8 mouse cellular contexts compared by ENCODE assay signal in the genomic region with DNA sequence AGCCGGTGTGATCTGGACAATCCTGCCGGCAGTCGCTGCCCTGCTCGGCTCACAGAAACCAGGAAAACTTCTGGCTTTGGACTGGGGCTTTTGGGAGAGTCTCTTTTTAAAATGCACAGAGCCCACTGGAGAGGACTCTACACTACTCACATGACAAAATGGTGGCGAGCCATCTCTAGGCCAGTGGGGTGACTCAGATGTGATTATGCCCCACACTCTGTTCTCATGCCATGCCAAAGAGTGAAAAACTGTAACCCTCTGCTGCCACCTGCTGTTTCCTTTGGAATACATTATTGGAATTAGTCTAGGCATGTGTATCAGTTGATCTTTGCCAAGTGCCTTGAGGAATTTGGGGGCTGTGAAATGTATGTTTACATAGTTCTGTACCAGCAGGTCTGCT. TPM values are rescaled to one million over a fixed set of nuclear protein-coding genes. Genes with fewer than 3 reads are reported as not detected.
DNase-seq lines count a peak whose midpoint lies in the region; ATAC-seq and TF ChIP-seq lines count a peak whose summit lies in the region.

No protein-coding gene starts in this region.

- no peaks in the 10 kb centered on the region for H3K27me3 ChIP-seq in CH12.LX (replicated peaks)
- H3K27me3 ChIP-seq in forebrain, embryonic 11.5 days (ENCODE audit: control insufficient read depth, insufficient read depth, low read length), result no peaks in the 10 kb centered on the region

- WGBS in forebrain, embryonic 11.5 days, result 75% methylated on average over 5 of the region's 5 CpGs
- 64% methylated on average over 5 of the region's 5 CpGs for WGBS in lung, adult 2 months

- H3K27ac ChIP-seq in CH12.LX (ENCODE audit: insufficient read depth, low read depth), result no peak overlapping the region
- no peak overlapping the region for H3K27ac ChIP-seq in forebrain, embryonic 11.5 days (ENCODE audit: low read depth, low read length)

- dilution Hi-C loops in CH12.LX (cut with MboI; ENCODE audit: extremely low pct_ligation_motif_present, extremely low pct_unique_long_range_greater_than_20kb, low sequenced_read_pairs), result no loop called here

- in situ Hi-C loops in CH12.LX (cut with MboI; ENCODE audit: low pct_ligation_motif_present, low pct_unique_long_range_greater_than_20kb, low sequenced_read_pairs), result no loop called here

- H3K9me3 ChIP-seq in CH12.LX (replicated peaks; ENCODE audit: low read length), result peaks cover 8% of the 10 kb centered on the region
- no peaks in the 10 kb centered on the region for H3K9me3 ChIP-seq in forebrain, embryonic 11.5 days (ENCODE audit: control insufficient read depth, low read length)

- TF ChIP-seq POLR2A in CH12.LX (IDR thresholded peaks at IDR 0.05; ENCODE audit: low read depth, low read length), result no peak
- no peak for TF ChIP-seq POLR2A in lung, adult 2 months (IDR thresholded peaks at IDR 0.05; ENCODE audit: borderline replicate concordance, extremely low read depth, low read depth, low read length)

- ATAC-seq in forebrain, embryonic 11.5 days (replicated peaks; ENCODE audit: low FRiP score), result peak; percentile 60; the same call in 1 of the 2 replicates

- H3K4me3 ChIP-seq in CH12.LX (replicated peaks in 1 of 3; ENCODE audit: low read depth in 2 of 3, low read length in 2 of 3, poor library complexity in 1 of 3), result no peak overlapping the region
- H3K4me3 ChIP-seq in forebrain, embryonic 11.5 days (ENCODE audit: low read depth, low read length), result no peak overlapping the region
- no peak overlapping the region for H3K4me3 ChIP-seq in lung, adult 2 months (replicated peaks; ENCODE audit: extremely low read depth, low read depth, low read length)

- no peaks in the 10 kb centered on the region for H3K36me3 ChIP-seq in CH12.LX (replicated peaks in 1 of 2; ENCODE audit: control insufficient read depth in 1 of 2, insufficient read depth in 1 of 2, low read length in 1 of 2)
- H3K36me3 ChIP-seq in forebrain, embryonic 11.5 days (ENCODE audit: control insufficient read depth, insufficient read depth, low read length), result no peaks in the 10 kb centered on the region

- no peak overlapping the region for H3K4me2 ChIP-seq in CH12.LX (ENCODE audit: insufficient read depth, low read depth, poor library complexity, severe bottlenecking)
- no peak overlapping the region for H3K4me2 ChIP-seq in forebrain, embryonic 11.5 days (ENCODE audit: low read depth, low read length, severe bottlenecking)

- H3K4me1 ChIP-seq in CH12.LX (ENCODE audit: control insufficient read depth in 1 of 2, insufficient read depth in 2 of 2), result peaks cover 3 to 12% of the 10 kb centered on the region in 2 experiments; a peak in 3 of 4 replicates
- H3K4me1 ChIP-seq in forebrain, embryonic 11.5 days (replicated peaks; ENCODE audit: control insufficient read depth, insufficient read depth, low read length), result 0 out of 2 replicates have a peak, but pooled peaks cover 2% of the 10 kb centered on the region
- peaks cover 3% of the 10 kb centered on the region; the same call in 1 of the 2 replicates for H3K4me1 ChIP-seq in lung, adult 2 months (ENCODE audit: control insufficient read depth, insufficient read depth, low read length)

- no peak for TF ChIP-seq EP300 in CH12.LX (IDR thresholded peaks at IDR 0.05; ENCODE audit: low read length)

- no peak overlapping the region for H3K9ac ChIP-seq in CH12.LX (ENCODE audit: insufficient read depth, low read depth)
- no peak overlapping the region for H3K9ac ChIP-seq in forebrain, embryonic 11.5 days (ENCODE audit: low read length)

- TF ChIP-seq CTCF in CH12.LX (conservative IDR thresholded peaks at IDR 0.05 in 1 of 2, IDR thresholded peaks at IDR 0.05 in 1 of 2; ENCODE audit: low read depth in 2 of 2, low read length in 2 of 2), result peak; percentile 37 to 77
- 0 out of 2 replicates have a peak, but pooled peaks have one; percentile 32 for TF ChIP-seq CTCF in lung, adult 2 months (IDR thresholded peaks at IDR 0.05; ENCODE audit: insufficient read depth, low read length)

- peak; percentile 85 for TF ChIP-seq RAD21 in CH12.LX (IDR thresholded peaks at IDR 0.05; ENCODE audit: low read depth, low read length)

- H3K79me2 ChIP-seq in CH12.LX (replicated peaks; ENCODE audit: control insufficient read depth, extremely low read depth, insufficient read depth, poor library complexity, severe bottlenecking), result no peaks in the 10 kb centered on the region

- DNase-seq in 3T3-L1 (ENCODE audit: low read depth, low spot score), result peak; percentile 89
- peak; percentile 80 for DNase-seq in CH12.LX (ENCODE audit: extremely low read depth)
- peak; percentile 21 for DNase-seq in c-Kit-positive CD71-positive TER-119-positive erythroid progenitor cells, embryonic 14.5 days (ENCODE audit: low spot score)
- DNase-seq in forebrain, embryonic 11.5 days (ENCODE audit: low spot score), result peak; percentile 72
- DNase-seq in kidney, adult 18-20 months, result peak; percentile 77
- peak; percentile 46 for DNase-seq in lung, adult 2 months
- DNase-seq in retina, adult 2 months (ENCODE audit: low read depth, low spot score), result peak; percentile 57
- no peak for DNase-seq in ovary, adult 18-20 months (ENCODE audit: low spot score)

TF ChIP-seq in CH12.LX, 34 proteins besides CTCF, POLR2A, EP300 and RAD21:
- TF ChIP-seq MYC (IDR thresholded peaks at IDR 0.05; ENCODE audit: low read depth, low read length), result 0 out of 2 replicates have a peak, but pooled peaks have one; percentile 33
- TF ChIP-seq BHLHE40 (IDR thresholded peaks at IDR 0.05; ENCODE audit: low read depth, low read length), result peak; percentile 45
- peak; percentile 70 for TF ChIP-seq ZC3H11A (IDR thresholded peaks at IDR 0.05; ENCODE audit: low read depth, low read length)
- no peak for TF ChIP-seq ZKSCAN1 (IDR thresholded peaks at IDR 0.05; ENCODE audit: borderline replicate concordance, low read depth, low read length)
- peak; percentile 79 for TF ChIP-seq SMC3 (IDR thresholded peaks at IDR 0.05; ENCODE audit: low read depth, low read length)
- no peak for TF ChIP-seq JUND (conservative IDR thresholded peaks at IDR 0.05; ENCODE audit: low read depth, low read length)

RNA-seq across cellular contexts. Expression of a gene that starts 17.9 kb away (rescaled TPM):
- 13.2 and 23.2 TPM in 2 replicates for total RNA-seq in CH12.LX (2012; rRNA removed)
- total RNA-seq in CH12.LX (2014; rRNA removed), result 14.0 and 16.0 TPM in 2 replicates
- 6.9 and 7.4 TPM in 2 replicates for polyA plus RNA-seq in CH12.LX (2012; ENCODE audit: insufficient read length, low read depth)
- 5.4 and 5.8 TPM in 2 replicates for polyA plus RNA-seq in forebrain, embryonic 11.5 days (2014; fragmentation: Nextera tagmentation; extraction: Ambion mirVana)
- polyA plus RNA-seq in lung, adult 2 months (2012; rRNA removed), result 9.6 and 11.3 TPM in 2 replicates

RNA-seq across cellular contexts. Expression of a gene that starts 30.6 kb away (rescaled TPM):
- total RNA-seq in CH12.LX (2012; rRNA removed) (9.5 and 11.4 TPM in 2 replicates), CH12.LX (2014; rRNA removed) (8.9 and 9.5 TPM in 2 replicates)
- 19.1 and 21.5 TPM in 2 replicates for polyA plus RNA-seq in CH12.LX (2012; ENCODE audit: insufficient read length, low read depth)
- 45.1 and 46.2 TPM in 2 replicates for polyA plus RNA-seq in forebrain, embryonic 11.5 days (2014; fragmentation: Nextera tagmentation; extraction: Ambion mirVana)
- polyA plus RNA-seq in lung, adult 2 months (2012; rRNA removed), result 15.1 and 18.0 TPM in 2 replicates
